Mouse (Mus musculus): ENCODE data around the gene Stk19.

DNA sequence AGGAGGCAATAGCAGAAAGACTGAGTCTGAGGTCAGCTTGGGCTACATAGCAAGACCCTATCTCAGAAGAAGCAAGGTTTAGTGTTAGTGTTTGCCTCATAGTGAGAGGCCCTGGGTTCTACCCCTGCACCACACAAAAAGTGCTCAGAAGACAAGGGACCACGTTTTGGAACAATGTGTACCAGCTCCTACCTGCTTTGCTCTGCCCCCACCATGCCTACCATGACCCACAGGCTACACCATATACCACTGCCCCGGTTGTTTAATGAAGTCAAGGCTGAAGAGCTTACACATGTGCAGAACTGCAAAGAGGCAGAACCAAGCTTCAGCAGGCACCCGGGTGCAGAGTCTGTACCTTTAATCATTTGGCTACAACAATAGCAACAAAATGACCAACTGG, 29.6 kb downstream of the Stk19 start:
- TF ChIP-seq MYOG (IDR thresholded peaks at IDR 0.05; ENCODE audit: control insufficient read depth, extremely low read depth, insufficient read length) = no peak
- no peak for TF ChIP-seq CTCF (IDR thresholded peaks at IDR 0.05; ENCODE audit: control insufficient read depth, insufficient read depth, insufficient read length)
- no peak for TF ChIP-seq FOSL1 (IDR thresholded peaks at IDR 0.05; ENCODE audit: insufficient read depth, low read length, poor library complexity, severe bottlenecking)
- TF ChIP-seq USF1 (IDR thresholded peaks at IDR 0.05; ENCODE audit: low read depth) = no peak
- no peak for TF ChIP-seq MYOD1 (IDR thresholded peaks at IDR 0.05; ENCODE audit: control insufficient read depth, insufficient read length, low read depth)
- no peak for TF ChIP-seq CEBPB (IDR thresholded peaks at IDR 0.05; ENCODE audit: low read depth)
